Mouse (Mus musculus) heart, adult 9 months (tissue): Measurements from ENCODE around the gene Sez6l2.
"Not testable (repeated sequence)": the region's sequence is repeated elsewhere in the genome, so short reads cannot be mapped to it uniquely, and the experiment has no call there.

Source experiments
- DNase-seq, 2 experiments: peaks; one replicate each; pipeline ENCODE4 v3.0.0; 2022; ENCODE audit warnings: low spot score in 2 of 2

The Sez6l2 gene

DNA sequence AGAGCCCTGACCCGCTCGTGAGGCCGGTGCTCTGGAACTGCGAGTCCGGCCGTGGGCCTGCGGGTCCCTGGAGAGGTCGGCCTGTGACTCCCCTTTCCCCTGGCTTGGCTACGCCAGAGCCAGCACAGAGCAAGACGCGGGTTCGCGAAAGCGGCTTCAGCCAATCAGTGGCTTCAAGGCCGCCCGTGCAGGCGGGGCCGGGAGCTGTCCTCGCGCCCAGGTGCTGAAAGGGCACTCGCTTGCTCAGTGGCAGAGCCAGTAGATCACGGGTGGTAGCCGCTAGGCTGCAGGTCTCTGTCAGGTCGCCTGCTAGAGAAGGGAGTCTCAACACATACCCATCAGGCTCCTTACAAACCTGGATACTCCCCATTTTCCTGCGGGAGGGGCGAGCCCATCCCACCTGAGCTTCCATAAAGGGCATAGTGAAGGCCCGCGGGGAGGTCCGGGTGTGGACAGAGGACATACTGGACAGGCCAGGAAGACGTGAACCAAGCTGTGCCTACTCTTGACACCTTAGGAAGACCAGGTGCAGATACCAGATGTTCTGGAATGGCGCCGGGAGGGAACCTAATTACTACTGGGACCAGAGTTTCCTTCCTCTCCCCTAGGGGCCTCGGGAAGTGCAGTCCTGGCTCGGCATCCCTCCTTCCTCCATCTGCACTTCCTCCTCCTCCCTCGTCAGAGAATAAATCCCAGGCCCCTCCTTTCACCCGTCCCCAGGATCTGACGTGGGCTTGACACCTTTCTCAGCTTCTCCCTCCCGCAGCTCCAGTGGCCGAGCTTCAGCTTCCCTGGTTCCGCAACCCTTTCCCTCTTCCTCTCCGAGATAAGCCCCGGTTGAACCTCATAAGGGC, at the start of gene Sez6l2:
TSS of gene Sez6l2 (plus strand) at position 771 of the 854 bp plus-strand sequence.
- peak; percentile 66 for DNase-seq

DNA sequence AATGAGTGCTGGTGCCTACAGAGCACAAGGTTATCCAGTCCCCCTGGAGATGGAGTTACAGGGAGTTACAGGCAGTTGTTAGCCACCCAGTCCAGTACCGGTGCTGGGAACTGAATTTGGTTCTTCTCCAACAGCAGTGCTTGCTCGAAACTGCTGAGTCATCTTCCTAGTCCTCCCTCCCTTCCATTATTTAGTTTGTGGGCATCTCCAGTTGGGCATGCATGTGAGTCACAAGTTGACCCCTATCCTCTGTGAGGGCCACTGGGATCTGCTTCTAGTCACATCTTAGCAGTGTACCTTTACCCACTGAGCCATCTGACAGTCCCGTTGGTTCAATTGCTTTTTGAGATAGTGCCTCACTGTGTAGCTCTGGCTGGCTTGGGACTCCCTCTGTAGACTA, 44.8 kb upstream of the Sez6l2 start:
- DNase-seq = no peak

DNA sequence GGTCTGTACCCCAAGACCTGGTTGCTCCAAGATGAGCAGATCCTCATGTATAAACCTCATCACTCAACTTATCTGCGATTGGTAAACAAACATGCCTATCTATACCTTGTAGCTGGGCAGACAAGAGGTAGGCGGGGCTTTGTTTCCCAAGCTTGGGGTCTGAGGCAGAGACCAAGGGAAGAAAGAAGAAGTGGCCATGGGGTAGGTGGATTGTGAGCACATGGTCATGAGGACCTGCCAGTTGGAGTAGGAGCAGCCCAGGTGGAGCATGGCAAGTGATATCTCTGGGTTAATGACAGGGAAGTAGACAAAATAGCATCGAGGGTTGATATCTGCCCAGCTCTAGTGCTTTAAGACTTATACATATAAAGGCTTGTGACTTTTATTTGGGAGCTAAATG, 35.5 kb upstream of the Sez6l2 start:
- no peak for DNase-seq

DNA sequence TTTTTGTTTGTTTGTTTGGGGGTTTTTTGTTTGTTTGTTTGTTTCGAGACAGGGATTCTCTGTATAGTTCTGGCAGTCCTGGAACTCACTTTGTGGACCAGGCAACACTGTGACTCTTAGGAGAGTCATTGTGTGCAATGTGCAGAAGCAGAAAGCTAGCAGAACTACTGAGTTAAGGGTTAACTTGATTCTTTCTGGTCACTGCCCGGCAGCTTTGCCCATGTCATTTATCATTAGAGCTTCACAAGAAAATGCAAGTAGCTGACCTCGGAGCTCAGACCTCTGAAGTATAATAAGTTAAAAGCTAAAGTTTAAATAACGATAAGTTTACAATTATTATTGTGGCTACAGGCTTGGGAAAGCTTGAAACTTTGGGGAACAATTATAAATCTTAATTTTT, 32.0 kb upstream of the Sez6l2 start:
- DNase-seq = not testable (repeated sequence)

DNA sequence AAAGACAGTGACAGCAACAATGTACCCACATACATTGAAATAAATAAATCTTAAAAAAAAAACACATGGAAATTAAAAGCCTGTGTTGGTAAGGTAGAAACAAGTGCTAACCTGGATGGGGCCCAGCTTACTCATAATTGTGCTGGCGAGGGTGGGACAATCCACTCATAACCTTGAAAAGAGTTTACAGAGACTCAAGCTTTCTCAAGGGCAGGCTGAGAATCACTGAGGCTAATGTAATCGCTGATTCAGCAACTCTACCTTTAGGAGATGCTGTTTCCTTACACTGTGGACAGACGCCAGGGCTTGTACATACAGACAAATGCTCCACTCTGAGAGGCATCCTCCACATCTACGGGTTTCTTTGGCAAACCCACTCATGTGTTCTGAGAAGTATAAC, 30.4 kb upstream of the Sez6l2 start:
- DNase-seq = no peak

DNA sequence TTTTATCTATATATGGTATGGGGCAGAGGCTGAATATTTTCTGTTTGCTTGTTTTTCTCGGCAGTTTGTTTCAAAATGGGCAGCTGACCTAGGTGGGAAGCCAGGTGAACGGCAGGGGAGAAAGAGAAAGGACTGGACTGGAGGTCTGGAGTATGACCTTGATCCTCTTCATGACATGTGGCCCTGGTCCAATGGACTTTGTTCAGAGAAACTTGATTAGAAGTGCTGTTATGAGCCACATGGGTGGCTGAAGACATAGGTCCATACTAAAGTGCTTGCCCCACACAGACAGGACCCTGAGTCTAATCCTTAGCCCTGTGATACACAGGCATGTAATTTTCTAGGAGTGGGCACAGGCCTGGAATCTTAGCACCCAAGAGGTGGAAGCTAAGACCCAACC, 28.8 kb upstream of the Sez6l2 start:
- DNase-seq = no peak

DNA sequence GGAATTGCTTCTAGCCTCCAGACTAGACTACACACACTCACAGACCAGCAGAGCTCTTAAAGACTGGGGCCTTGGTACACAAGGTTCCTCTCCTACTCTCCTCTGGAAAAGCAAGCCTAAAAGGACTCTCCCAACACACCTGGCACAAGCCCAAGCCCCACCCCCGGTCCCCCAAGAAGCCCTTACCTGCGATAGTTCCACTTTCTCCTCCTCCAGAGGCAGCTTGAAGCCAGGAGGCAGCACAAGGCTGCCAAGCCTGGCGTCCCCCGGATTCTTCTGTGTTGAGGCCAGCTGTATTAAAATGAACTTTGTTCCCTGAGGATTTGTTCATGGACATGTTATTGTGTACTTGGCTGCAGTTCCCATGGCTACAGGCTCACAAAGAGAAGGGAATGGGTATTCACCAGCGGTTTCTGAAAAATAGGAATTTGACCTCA, 27.7 kb upstream of the Sez6l2 start, which contains the start of gene Tmem219:
TSS of gene Tmem219 (minus strand) at position 294 of the 437 bp plus-strand sequence.
- DNase-seq = peak; percentile 75 to 79

DNA sequence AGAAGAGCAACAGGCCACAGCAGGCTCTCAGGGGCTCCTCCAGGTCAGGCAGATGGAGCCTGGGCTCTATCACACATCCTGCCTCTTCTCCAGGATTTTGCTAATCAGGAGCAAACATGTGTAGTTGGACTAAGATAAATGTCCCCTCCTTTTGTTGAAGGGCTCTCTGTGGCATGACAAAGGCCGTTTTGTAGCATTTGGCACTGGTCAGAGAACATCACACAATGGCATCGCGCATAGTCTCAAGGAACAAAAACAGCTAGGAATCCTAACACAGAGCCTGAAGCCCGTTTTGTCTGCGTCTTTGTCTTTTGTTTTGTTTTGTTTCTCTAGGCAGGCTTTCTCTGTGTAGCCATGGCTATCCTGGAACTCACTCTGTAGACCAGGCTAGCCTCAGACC, 26.4 kb upstream of the Sez6l2 start:
- DNase-seq = no peak

DNA sequence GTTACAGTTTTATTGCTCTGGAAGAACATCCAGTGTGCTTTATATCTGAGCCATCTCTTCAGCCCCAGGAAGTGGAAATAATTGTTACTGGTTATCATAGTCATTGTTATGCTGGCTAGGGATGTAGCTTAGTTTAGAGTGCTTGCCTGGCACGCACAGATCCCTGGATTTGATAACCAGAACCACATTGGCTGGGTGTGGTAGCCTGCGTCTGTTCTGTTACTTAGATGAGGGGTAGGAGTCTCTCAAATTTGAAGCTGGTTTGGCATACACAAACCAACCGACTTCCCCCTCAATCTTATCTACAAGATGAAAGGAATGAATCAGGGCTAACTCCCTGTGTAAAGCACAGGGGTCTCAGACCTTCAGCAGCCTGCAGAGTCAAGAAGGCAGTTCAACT, 24.1 kb upstream of the Sez6l2 start:
- DNase-seq = no peak

DNA sequence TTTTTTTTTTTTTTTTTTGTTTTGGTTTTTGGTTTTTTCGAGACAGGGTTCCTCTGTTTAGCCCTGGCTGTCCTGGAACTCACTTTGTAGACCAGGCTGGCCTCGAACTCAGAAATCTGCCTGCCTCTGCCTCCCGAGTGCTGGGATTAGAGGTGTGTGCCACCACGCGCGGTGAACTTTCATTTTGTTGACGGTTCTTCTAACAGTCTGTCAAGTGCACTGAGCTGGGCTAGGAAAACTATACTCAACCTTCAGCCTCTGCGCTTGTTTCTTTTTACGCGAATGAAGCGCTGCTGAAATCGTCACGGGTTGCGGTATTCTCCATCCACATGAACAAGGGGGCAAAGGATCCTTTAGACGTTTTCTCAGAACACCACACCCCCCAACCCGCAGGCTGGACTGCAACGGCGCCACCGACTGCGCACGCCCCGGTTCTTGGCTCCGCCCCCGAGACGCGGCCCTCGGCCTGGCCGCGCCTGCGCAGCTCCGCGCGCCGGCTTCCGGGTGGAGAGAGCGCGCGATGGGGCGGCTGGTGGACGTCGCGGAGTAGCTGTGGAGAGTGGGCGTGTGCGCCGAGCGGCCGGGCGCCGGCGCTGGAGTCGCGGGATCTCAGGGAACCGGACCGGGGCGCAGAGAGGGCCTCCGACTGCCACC, 21.9 kb upstream of the Sez6l2 start, which contains the start of gene Kctd13:
TSS of gene Kctd13 (plus strand) at position 496 of the 654 bp plus-strand sequence.
- DNase-seq = peak; percentile 92

DNA sequence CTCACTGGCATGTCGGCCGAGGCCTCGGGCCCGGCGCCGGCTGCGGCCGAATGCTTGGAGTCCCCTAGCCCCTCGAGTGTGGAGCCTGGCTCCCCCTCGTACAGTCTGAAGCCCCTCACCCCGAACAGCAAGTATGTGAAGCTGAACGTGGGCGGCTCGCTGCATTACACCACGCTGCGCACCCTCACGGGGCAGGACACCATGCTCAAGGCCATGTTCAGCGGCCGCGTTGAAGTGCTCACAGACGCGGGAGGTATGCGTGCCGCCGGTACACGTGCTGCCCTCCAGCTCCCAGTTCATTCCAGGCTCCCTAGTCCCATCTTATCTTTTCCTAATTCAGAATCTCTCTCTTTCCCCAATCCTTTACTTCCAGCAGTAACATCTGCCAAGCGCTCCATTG, 21.3 kb upstream of the Sez6l2 start:
- DNase-seq = peak in 1 of 2 experiments; percentile 9

DNA sequence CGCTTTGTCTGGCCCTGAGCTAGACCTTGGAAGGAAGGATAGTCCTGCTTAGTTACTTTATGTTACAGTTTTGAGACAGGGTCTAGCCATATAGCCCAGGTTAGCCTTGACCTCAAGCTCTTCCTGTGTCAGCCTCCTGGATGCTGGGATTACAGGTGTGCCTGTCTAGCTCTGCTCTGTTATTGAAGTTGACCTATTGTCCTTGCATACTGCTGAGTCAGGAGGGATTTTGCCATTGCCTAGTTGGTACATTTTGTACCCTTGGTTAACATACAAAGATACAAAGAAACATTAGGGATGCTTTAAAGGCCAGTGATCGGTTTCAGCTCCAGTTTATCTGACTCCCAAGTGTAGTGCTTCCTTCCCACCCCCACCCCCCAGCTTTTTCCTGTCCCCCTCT, 17.7 kb upstream of the Sez6l2 start:
- DNase-seq = no peak

DNA sequence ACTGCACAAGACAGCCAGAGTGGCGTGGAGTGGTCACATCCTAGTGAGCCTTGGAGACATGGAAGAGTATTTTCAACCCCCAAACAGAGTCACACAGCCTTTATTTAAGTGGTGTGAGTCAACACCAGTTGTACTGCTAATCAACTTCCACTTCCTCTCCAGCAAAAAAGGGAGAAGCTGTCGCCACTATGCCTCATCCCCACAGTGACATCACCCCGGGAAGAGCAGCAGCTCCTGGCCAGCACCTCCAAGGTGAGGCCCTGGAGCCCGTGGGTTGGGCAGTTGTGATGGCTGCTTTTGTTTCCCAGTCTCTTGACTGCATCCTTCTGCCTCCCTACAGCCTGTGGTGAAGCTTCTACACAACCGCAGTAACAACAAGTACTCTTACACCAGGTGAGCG, 9.2 kb upstream of the Sez6l2 start:
- no peak for DNase-seq

DNA sequence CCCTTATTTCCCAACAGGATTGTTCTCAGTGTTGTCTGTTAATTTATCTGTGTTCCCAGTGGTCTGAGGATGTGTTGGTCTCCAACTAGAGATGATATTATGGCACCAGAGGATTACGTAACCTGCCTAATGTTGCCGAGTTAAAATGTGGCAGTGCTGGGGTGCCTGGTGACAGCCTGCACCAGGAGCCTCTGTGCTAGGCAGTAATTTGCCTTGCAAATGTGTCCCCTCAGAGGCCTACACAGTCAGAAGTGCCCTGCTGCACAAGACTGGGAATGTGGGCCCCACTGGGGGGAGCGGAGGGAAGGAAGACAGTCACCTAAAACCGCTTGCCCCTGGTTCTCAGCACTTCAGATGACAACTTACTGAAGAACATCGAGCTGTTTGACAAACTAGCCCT, 8.6 kb upstream of the Sez6l2 start:
- DNase-seq = no peak

DNA sequence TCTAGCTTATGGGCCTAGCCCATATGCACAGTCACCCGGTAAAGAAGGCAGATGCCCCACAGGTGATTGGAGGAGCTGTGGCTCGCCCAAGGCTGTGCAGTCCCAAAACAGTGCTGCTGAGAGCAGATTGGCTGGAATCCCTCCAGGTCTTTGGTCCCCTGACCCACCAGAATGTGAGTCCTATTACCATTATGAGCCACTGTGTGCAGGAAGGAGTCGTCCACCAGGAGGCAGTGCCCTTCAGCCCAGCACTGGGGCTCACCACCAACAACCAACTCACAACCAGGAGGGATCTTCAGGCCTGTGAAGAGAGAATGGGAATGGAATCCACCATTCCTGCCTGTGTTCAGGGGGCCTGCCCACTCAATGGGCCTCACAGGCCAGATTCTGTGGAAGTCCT, 3.8 kb upstream of the Sez6l2 start:
- DNase-seq = peak in 1 of 2 experiments; percentile 20

DNA sequence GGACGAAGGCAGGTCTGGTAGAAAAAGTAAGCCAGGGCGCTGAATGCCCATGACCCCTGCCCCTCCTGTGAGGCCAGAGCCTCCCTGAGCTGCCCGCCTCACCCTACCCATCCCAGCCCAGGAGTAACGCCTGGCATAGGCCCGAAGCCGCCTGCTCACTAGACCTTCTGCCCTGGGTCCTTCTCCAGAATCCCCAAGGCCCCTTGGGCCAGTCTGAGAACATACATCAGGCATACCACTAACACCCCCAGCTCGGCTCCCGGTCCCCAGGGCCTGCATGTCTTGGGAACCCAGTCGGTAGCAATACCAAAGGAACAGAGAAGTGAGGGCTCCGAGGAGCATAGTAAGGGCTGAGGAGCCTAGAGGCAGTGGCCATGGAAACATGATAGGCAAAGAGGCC, 1.7 kb upstream of the Sez6l2 start:
- DNase-seq = no peak

DNA sequence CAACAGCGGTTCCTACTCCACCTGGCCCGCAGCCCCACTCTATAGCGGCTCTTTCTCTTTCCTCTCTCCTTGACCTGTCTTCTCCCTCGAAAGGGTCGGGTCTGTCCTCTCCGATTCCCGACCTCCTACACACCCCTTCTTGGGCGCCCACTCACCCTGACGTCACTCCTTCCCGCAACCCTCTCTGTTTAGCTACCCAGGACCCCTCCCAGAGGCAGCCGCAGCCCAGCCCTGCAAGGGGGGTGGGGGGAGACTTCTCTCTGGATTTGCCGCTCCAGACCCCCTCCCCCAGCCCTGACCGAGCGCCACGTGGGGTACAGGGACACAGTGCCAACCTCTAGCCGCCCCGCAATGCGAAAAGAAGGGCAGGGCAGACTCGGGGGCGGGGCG, 965 bp upstream of the Sez6l2 start, which contains the start of gene Asphd1:
TSS of gene Asphd1 (minus strand) at position 180 of the 390 bp plus-strand sequence.
- DNase-seq = no peak

DNA sequence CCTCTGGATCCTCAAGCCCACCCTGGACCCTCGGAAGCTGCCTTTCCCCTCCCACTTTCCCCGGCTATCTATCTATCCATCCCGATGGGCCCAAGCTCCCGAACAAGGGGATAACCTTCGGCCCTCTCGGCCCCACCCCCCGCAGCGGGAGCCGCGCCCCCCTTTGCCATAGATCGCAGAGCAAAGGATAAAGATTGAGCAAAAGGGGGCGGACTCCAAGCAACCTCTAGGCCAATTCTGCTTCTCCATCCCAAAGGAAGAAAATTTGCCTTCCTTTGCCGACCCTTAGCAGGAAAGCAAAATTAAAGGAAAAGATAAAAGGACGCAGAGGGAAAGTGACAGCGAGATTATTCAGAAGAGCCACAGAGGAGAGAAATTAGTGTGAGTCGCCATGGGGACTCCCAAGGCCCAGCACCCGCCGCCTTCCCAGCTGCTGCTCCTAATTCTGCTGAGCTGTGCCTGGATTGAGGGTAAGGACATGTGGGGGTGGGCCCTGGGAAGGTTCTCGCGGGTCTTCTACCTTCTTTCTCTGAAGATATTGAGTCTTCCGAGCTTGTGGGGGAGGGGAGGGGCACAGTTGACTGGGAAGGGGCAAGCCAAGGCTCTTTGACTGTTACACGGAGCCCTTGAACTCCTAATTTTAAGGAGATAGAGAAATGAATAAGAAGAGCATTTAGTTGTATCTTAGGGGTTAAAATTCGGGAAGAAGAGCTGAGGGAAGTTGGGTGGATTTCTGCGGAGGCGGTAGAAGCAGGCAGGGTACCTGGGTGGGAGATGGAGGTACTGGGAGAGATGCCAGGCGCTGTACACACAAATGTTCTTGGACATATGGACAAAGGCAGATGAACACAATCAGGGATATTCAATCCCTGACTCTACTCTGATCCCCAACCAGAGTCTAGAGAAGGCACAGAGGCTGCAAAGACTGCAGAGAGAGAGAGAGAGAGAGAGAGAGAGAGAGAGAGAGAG, 568 bp downstream of the Sez6l2 start:
- DNase-seq = no peak

DNA sequence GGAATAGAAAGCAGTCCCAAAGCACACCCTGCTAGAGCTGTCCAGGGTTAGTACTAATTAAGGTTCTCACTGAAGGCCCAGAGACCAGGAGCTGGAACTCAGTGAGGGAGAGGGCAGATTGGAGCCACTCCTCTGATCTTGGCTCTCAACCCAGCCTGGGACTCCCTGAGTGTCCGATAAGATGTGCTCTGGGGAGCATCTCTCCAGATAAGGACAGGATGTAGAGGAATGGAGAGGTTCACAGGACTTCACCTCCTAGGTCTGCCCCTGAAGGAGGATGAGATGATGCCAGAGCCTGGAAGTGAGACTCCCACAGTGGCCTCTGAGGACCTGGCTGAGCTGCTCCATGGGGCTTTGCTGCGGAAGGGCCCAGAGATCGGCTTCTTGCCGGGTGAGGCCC, 1.4 kb downstream of the Sez6l2 start:
- no peak for DNase-seq

DNA sequence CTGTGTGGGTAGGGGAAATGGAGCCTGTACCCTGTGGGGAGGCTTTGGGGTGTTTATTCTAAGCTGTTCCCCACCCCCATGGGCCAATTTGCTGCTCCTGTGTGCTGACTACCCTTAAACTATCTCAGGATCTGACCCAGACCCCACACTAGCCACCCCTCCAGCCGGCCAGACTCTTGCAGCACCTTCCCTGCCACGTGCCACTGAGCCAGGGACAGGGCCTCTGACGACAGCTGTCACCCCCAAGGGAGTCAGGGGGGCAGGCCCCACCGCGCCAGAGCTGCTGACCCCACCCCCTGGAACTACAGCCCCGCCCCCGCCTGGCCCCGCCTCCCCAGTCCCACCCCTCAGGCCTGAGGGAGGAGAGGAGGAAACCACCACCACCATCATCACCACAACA, 2.3 kb downstream of the Sez6l2 start:
- DNase-seq = no peak

DNA sequence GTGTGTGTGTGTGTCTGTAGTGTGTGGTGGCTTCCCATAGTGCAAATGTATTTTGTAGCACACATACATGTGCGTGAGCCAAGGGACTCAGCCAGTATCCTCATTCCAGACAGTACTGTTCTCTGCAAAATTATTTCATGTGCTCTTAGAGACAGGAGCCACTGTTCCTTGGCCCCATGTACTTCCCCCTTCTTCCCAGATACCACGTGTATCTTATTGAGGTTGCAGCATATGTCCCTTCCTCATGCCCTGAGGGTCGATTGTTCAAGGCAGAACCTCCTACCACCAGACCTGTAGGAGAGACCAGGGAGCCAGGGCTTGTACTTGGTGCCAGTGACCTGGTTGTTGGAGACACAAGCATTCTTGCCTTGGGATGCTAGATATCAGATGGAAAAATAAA, 4.8 kb downstream of the Sez6l2 start:
- DNase-seq = no peak

DNA sequence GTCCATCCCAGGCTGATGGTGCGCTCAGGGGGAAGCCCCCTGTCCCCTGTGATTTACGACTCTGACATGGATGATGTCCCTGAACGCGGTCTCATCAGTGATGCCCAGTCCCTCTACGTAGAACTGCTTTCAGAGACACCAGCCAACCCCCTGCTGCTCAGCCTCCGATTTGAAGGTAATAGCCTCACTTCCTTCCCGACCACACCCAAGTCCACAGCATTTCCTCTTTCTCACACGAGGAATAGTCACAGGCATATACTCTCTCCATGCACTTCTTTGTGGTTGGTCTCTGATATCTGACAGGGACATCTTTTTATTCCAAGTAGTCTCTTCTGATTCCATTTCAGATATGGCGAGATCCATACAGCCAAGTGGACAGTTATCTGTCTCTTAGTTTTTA, 9.4 kb downstream of the Sez6l2 start:
- DNase-seq = no peak
